Mouse (Mus musculus) embryonic facial prominence, embryonic 10.5 days (tissue): ENCODE measurements around the gene Rapgef4. TPM values are rescaled to one million over a fixed set of nuclear protein-coding genes. Genes with fewer than 3 reads are reported as not detected.

Source experiments
- DNase-seq: peaks from one replicate; pipeline ENCODE4 v3.0.0-alpha.2; 2017; ENCODE audit warnings: low spot score
- H3K27ac ChIP-seq: fragments of 300-500 bp; sonication (generic); replicated peaks from 2 replicates; pipeline ENCODE4 v1.5.1; 2016; ENCODE audit warnings: mild to moderate bottlenecking
- H3K27me3 ChIP-seq: fragments of 300-500 bp; sonication (generic); replicated peaks from 2 replicates; pipeline ENCODE4 v1.6.1; 2016; ENCODE audit warnings: low read depth, mild to moderate bottlenecking; ENCODE audit not compliant: poor library complexity, severe bottlenecking
- H3K36me3 ChIP-seq: fragments of 300-500 bp; sonication (generic); replicated peaks from 2 replicates; pipeline ENCODE4 v1.6.1; 2016; ENCODE audit warnings: mild to moderate bottlenecking, moderate library complexity
- H3K4me1 ChIP-seq: fragments of 300-500 bp; sonication (generic); 2 replicates; pipeline ENCODE4 v1.6.1; 2016
- H3K4me3 ChIP-seq: fragments of 300-500 bp; sonication (generic); 2 replicates; pipeline ENCODE4 v1.5.1; 2016; ENCODE audit warnings: mild to moderate bottlenecking, moderate library complexity
- H3K9me3 ChIP-seq: fragments of 300-500 bp; sonication (generic); 2 replicates; pipeline ENCODE4 v1.6.1; 2016; ENCODE audit warnings: mild to moderate bottlenecking
- WGBS: fragments of 180-500 bp; shearing (Covaris S2); methylation state at CpG from one replicate; pipeline ENCODE4 v1.1.7; 2016; 5-methylcytosine and 5-hydroxymethylcytosine counted together
- polyA plus RNA-seq: library from polyadenylated mRNA; unstranded; fragments of >200 nt; fragmentation: Nextera tagmentation; extraction: Ambion mirVana; gene quantifications from 2 replicates; pipeline ENCODE4 v1.2.1, GENCODE M21; 2016

Rapgef4 gene
- polyA plus RNA-seq, 1 experiment from 2014 or later = 2.9 TPM

GRCm38 (mm10) chr2:72038651-72039251 is 57.7 kb downstream of the Rapgef4 start:
- Histone ChIP-seq H3K4me3 (no peak overlapping the region), H3K27me3 (no peaks in the 10 kb centered on the region), H3K9me3 (no peaks in the 10 kb centered on the region), H3K36me3 (no peaks in the 10 kb centered on the region), H3K4me1 (peaks cover 10% of the 10 kb centered on the region), H3K27ac (peak overlapping the region; percentile 30; the same call in 1 of the 2 replicates)
- DNase-seq = no peak
- WGBS = 72% methylated on average over 18 of the region's 18 CpGs

- H3K9me3 ChIP-seq = no peaks in the 10 kb centered on the region
- no peaks in the 10 kb centered on the region for H3K27me3 ChIP-seq
- no peak for DNase-seq
- H3K36me3 ChIP-seq = no peaks in the 10 kb centered on the region
- no peak overlapping the region for H3K4me3 ChIP-seq
- H3K4me1 ChIP-seq = peaks cover 10% of the 10 kb centered on the region
- WGBS = 62% methylated on average over 8 of the region's 8 CpGs
- H3K27ac ChIP-seq = no peak overlapping the region
These were observed 58.5 kb downstream of the Rapgef4 start for GRCm38 (mm10) chr2:72039522-72040045.

- H3K4me3 ChIP-seq = no peak overlapping the region
- DNase-seq = no peak
- no peaks in the 10 kb centered on the region for H3K27me3 ChIP-seq
- no peaks in the 10 kb centered on the region for H3K9me3 ChIP-seq
- peaks cover 10% of the 10 kb centered on the region for H3K4me1 ChIP-seq
- no peak overlapping the region for H3K27ac ChIP-seq
- 91% methylated on average over 6 of the region's 6 CpGs for WGBS
- no peaks in the 10 kb centered on the region for H3K36me3 ChIP-seq
These were observed 60.0 kb downstream of the Rapgef4 start for GRCm38 (mm10) chr2:72041087-72041486.

GRCm38 (mm10) chr2:72042093-72042492 is 61.1 kb downstream of the Rapgef4 start:
- DNase-seq = no peak
- no peaks in the 10 kb centered on the region for H3K27me3 ChIP-seq
- H3K27ac ChIP-seq = no peak overlapping the region
- H3K36me3 ChIP-seq = no peaks in the 10 kb centered on the region
- WGBS = 91% methylated on average over 10 of the region's 10 CpGs
- H3K4me1 ChIP-seq = peaks cover 10% of the 10 kb centered on the region
- H3K9me3 ChIP-seq = no peaks in the 10 kb centered on the region
- H3K4me3 ChIP-seq = no peak overlapping the region

- H3K36me3 ChIP-seq = no peaks in the 10 kb centered on the region
- peaks cover under 1% of the 10 kb centered on the region; the same call in 1 of the 2 replicates for H3K4me1 ChIP-seq
- no peaks in the 10 kb centered on the region for H3K9me3 ChIP-seq
- H3K27ac ChIP-seq = no peak overlapping the region
- no peaks in the 10 kb centered on the region for H3K27me3 ChIP-seq
- no peak for DNase-seq
- 63% methylated on average over 6 of the region's 6 CpGs for WGBS
- no peak overlapping the region for H3K4me3 ChIP-seq
These were observed 63.2 kb downstream of the Rapgef4 start for GRCm38 (mm10) chr2:72044191-72044590.

GRCm38 (mm10) chr2:72045024-72045423 is 64.0 kb downstream of the Rapgef4 start:
- DNase-seq = no peak

GRCm38 (mm10) chr2:72045659-72046058 is 64.6 kb downstream of the Rapgef4 start:
- no peaks in the 10 kb centered on the region for H3K27me3 ChIP-seq
- peaks cover 5% of the 10 kb centered on the region; the same call in 1 of the 2 replicates for H3K4me1 ChIP-seq
- H3K36me3 ChIP-seq = no peaks in the 10 kb centered on the region
- H3K4me3 ChIP-seq = no peak overlapping the region
- WGBS = 86% methylated on average over 11 of the region's 11 CpGs
- no peak overlapping the region for H3K27ac ChIP-seq
- no peak for DNase-seq
- H3K9me3 ChIP-seq = no peaks in the 10 kb centered on the region

More at GRCm38 (mm10) chr2:72045024-72045423, 64.0 kb downstream of the Rapgef4 start:
- H3K9me3 ChIP-seq = no peaks in the 10 kb centered on the region
- H3K4me3 ChIP-seq = no peak overlapping the region
- H3K36me3 ChIP-seq = no peaks in the 10 kb centered on the region
- 92% methylated on average over 8 of the region's 8 CpGs for WGBS
- H3K4me1 ChIP-seq = no peaks in the 10 kb centered on the region
- no peaks in the 10 kb centered on the region for H3K27me3 ChIP-seq
- H3K27ac ChIP-seq = no peak overlapping the region

GRCm38 (mm10) chr2:72050451-72050850 is 69.4 kb downstream of the Rapgef4 start:
- no peaks in the 10 kb centered on the region for H3K9me3 ChIP-seq
- 67% methylated on average over 7 of the region's 7 CpGs for WGBS

GRCm38 (mm10) chr2:72054280-72054679 is 73.2 kb downstream of the Rapgef4 start:
- WGBS = 84% methylated on average over 5 of the region's 5 CpGs
- Histone ChIP-seq H3K4me1 (peaks cover 32% of the 10 kb centered on the region), H3K27me3 (no peaks in the 10 kb centered on the region), H3K4me3 (no peak overlapping the region), H3K27ac (no peak overlapping the region; the same call in 1 of the 2 replicates), H3K36me3 (no peaks in the 10 kb centered on the region), H3K9me3 (no peaks in the 10 kb centered on the region)
- no peak for DNase-seq

More at GRCm38 (mm10) chr2:72050451-72050850, 69.4 kb downstream of the Rapgef4 start:
- no peak overlapping the region for H3K4me3 ChIP-seq
- no peaks in the 10 kb centered on the region for H3K27me3 ChIP-seq
- H3K36me3 ChIP-seq = no peaks in the 10 kb centered on the region
- H3K27ac ChIP-seq = no peak overlapping the region
- H3K4me1 ChIP-seq = peaks cover 11% of the 10 kb centered on the region
- no peak for DNase-seq

GRCm38 (mm10) chr2:72054736-72055135 is 73.7 kb downstream of the Rapgef4 start:
- Histone ChIP-seq H3K4me1 (peaks cover 32% of the 10 kb centered on the region), H3K9me3 (no peaks in the 10 kb centered on the region), H3K4me3 (no peak overlapping the region), H3K27me3 (no peaks in the 10 kb centered on the region), H3K36me3 (no peaks in the 10 kb centered on the region), H3K27ac (no peak overlapping the region)
- 81% methylated on average over 6 of the region's 6 CpGs for WGBS
- no peak for DNase-seq

GRCm38 (mm10) chr2:72055476-72055875 is 74.4 kb downstream of the Rapgef4 start:
- Histone ChIP-seq H3K4me3 (0 out of 2 replicates have a peak overlapping the region, but pooled peaks have one; percentile 28), H3K36me3 (no peaks in the 10 kb centered on the region), H3K27me3 (no peaks in the 10 kb centered on the region), H3K27ac (0 out of 2 replicates have a peak overlapping the region, but pooled peaks have one; percentile 35), H3K9me3 (no peaks in the 10 kb centered on the region), H3K4me1 (peaks cover 28% of the 10 kb centered on the region)
- no peak for DNase-seq
- 81% methylated on average over 5 of the region's 5 CpGs for WGBS

- H3K27me3 ChIP-seq = no peaks in the 10 kb centered on the region
- no peaks in the 10 kb centered on the region for H3K36me3 ChIP-seq
- WGBS = 46% methylated on average over 11 of the region's 11 CpGs
- H3K27ac ChIP-seq = peak overlapping the region; percentile 59; the same call in 1 of the 2 replicates
- H3K4me3 ChIP-seq = no peak overlapping the region; the same call in 1 of the 2 replicates
- peaks cover 27% of the 10 kb centered on the region for H3K4me1 ChIP-seq
- H3K9me3 ChIP-seq = no peaks in the 10 kb centered on the region
- DNase-seq = peak; percentile 16
These were observed 75.2 kb downstream of the Rapgef4 start for GRCm38 (mm10) chr2:72056081-72056874.
